Mouse (Mus musculus): ENCODE measurements around the gene Foxc2.

DNA sequence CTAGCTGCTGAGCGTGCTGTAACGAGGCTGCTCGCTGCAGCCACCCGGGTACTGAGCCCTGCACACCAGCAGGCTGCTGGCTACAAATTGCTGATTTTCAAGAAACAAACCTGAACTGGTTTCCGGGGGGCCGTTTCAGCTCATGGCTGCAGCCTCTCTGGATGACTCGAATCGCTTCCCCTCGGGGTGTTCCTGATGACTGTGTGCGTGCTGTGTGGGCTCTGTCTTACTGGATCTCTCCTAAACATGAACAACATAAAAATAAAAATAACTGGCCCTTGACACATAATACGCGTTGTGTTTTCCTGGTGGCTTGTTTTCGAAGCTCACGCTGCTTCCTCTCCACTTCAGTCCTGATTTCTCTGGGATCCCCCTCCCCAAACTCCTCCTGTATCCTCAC is 37.2 kb upstream of the Foxc2 start:
- TF ChIP-seq CTCF (IDR thresholded peaks at IDR 0.05; ENCODE audit: low read depth, low read length): no peak
- TF ChIP-seq POLR2AphosphoS5 (IDR thresholded peaks at IDR 0.05; ENCODE audit: insufficient replicate concordance, low read depth, low read length): no peak
- no peak for TF ChIP-seq TAL1 (conservative IDR thresholded peaks at IDR 0.05; ENCODE audit: low read depth, low read length)
